Mouse (Mus musculus) stomach, postnatal 0 days (tissue): ENCODE data around the gene Celf2. TPM values are rescaled to one million over a fixed set of nuclear protein-coding genes. Genes with fewer than 3 reads are reported as not detected.

Experiments used
- ATAC-seq: fragments of 200-750 bp; cut with Nextera tagmentation; 2 replicates; pipeline ENCODE4 v1.8.0; 2017; ENCODE audit not compliant: low FRiP score, low TSS enrichment
- DNase-seq: peaks from one replicate; pipeline ENCODE4 v3.0.0-alpha.2; 2016; ENCODE audit warnings: low spot score
- H3K27ac ChIP-seq: fragments of 300-500 bp; sonication (generic); replicated peaks from 2 replicates; pipeline ENCODE4 v1.5.1; 2014; ENCODE audit warnings: mild to moderate bottlenecking, control low read depth
- H3K27me3 ChIP-seq: fragments of 300-500 bp; sonication (generic); 2 replicates; pipeline ENCODE4 v1.6.1; 2014; ENCODE audit warnings: low read length; ENCODE audit not compliant: control insufficient read depth, insufficient read depth
- H3K36me3 ChIP-seq: fragments of 300-500 bp; sonication (generic); 2 replicates; pipeline ENCODE4 v1.6.1; 2014; ENCODE audit warnings: low read length, mixed read lengths; ENCODE audit not compliant: control insufficient read depth, insufficient read depth
- H3K4me1 ChIP-seq: fragments of 300-500 bp; sonication (generic); replicated peaks from 2 replicates; pipeline ENCODE4 v1.6.1; 2014; ENCODE audit warnings: antibody characterized with exemption; ENCODE audit not compliant: control insufficient read depth, insufficient read depth
- H3K4me2 ChIP-seq: fragments of 300-500 bp; sonication (generic); replicated peaks from 2 replicates; pipeline ENCODE4 v1.6.1; 2014; ENCODE audit warnings: low read depth, mild to moderate bottlenecking, control low read depth, moderate library complexity
- H3K4me3 ChIP-seq: fragments of 300-500 bp; sonication (generic); 2 replicates; pipeline ENCODE4 v1.5.1; 2014; ENCODE audit warnings: low read depth, low read length, control low read depth
- H3K9ac ChIP-seq: fragments of 300-500 bp; sonication (generic); 2 replicates; pipeline ENCODE4 v1.6.1; 2014; ENCODE audit warnings: mild to moderate bottlenecking, low read length, control low read depth, mixed read lengths
- H3K9me3 ChIP-seq: fragments of 300-500 bp; sonication (generic); 2 replicates; pipeline ENCODE4 v1.6.1; 2016; ENCODE audit warnings: low read length; ENCODE audit not compliant: control insufficient read depth
- CTCF ChIP-seq: IDR thresholded peaks from 2 replicates; pipeline ENCODE4 v1.5.1; 2016; ENCODE audit warnings: antibody characterized with exemption, low read depth, mild to moderate bottlenecking, moderate library complexity
- EP300 ChIP-seq: optimal IDR thresholded peaks from 2 replicates; pipeline ENCODE3; 2016; ENCODE audit warnings: antibody characterized with exemption
- WGBS: fragments of 180-500 bp; shearing (Covaris S2); extraction: QIAGEN DNeasy Blood & Tissue Kit; methylation state at CpG from one replicate; pipeline ENCODE4 v1.1.7; 2014; 5-methylcytosine and 5-hydroxymethylcytosine counted together
- polyA plus RNA-seq: library from polyadenylated mRNA; unstranded; fragments of >200 nt; fragmentation: Nextera tagmentation; extraction: Ambion mirVana; gene quantifications from 2 replicates; pipeline ENCODE4 v1.2.1, GENCODE M21; 2015

Gene Celf2
- polyA plus RNA-seq, 1 experiment from 2014 or later, result 23.4 TPM

DNA sequence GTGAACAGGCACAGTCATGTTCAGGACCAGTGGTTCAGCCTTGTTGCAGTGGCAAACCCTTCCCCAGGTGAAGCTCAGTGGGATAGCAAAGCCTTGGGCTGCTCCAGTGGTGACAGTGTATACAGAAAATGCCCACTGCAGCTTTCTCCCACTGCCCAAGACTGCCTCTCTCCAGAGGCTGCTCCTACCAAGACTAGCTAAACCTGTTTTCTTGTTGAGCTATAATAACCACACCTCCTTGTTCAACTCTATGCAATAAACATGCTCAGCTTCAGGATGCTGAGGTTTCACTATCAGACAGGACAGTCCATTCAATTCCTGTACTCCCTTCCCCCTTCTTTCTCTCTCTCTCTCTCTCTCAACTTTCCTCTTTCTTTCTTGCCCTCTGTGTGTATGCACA lies 15.9 kb downstream of the Celf2 start:
- Histone ChIP-seq H3K36me3 (no peaks in the 10 kb centered on the region), H3K9me3 (no peaks in the 10 kb centered on the region), H3K4me2 (no peak overlapping the region), H3K4me3 (no peak overlapping the region), H3K27ac (no peak overlapping the region), H3K27me3 (no peaks in the 10 kb centered on the region), H3K9ac (no peak overlapping the region), H3K4me1 (no peaks in the 10 kb centered on the region)
- ATAC-seq (peak; percentile 60; the same call in 1 of the 2 replicates), DNase-seq (no peak)
- TF ChIP-seq EP300 (no peak), CTCF (no peak)

DNA sequence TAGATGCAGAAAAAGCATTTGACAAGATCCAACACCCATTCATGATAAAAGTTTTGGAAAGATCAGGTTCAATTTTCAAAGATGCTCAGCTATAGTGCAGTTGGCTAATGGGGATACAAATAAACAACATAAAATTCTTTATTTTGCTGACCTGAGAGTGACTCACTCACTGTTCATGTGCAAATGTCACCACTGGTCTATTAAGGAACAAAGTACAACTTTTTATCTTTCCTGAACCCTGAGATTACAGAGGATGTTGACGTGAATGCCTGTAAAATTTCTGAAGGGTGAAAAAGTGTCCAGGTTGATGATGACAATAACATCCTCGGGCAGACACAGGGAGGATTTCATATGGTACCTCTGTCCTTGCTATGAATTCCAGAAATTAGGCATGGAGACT lies 24.4 kb downstream of the Celf2 start:
- no peak overlapping the region for H3K9ac ChIP-seq
- no peaks in the 10 kb centered on the region for H3K9me3 ChIP-seq
- no peaks in the 10 kb centered on the region for H3K36me3 ChIP-seq
- no peaks in the 10 kb centered on the region for H3K27me3 ChIP-seq
- no peak for DNase-seq
- H3K27ac ChIP-seq, result no peak overlapping the region
- TF ChIP-seq CTCF (no peak), EP300 (no peak)
- no peak overlapping the region for H3K4me3 ChIP-seq
- no peaks in the 10 kb centered on the region for H3K4me1 ChIP-seq
- H3K4me2 ChIP-seq, result no peak overlapping the region
- no peak for ATAC-seq
- 59% methylated on average over 2 of the region's 2 CpGs for WGBS

DNA sequence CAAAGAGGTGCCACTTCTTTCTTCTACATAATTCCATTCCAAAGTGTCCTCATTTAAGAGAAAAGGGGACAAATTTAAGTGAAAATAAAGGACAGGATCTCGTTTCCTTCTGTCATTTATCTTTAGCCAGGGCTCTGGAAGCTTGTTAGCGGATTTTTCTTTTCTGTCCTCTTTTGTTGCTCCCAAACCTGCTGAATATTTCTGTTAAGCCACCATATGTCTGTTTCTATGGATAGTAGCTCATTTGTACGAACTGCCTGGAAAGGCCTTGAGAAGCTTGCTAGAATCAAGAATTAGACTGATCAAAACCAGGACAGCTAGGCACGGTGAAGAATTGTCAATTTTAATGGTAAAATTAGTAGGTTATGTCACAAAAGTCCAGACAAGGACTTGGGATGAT lies 27.3 kb downstream of the Celf2 start:
- Histone ChIP-seq H3K9ac (no peak overlapping the region), H3K4me2 (no peak overlapping the region), H3K27ac (no peak overlapping the region), H3K27me3 (no peaks in the 10 kb centered on the region), H3K36me3 (no peaks in the 10 kb centered on the region), H3K9me3 (no peaks in the 10 kb centered on the region), H3K4me1 (no peaks in the 10 kb centered on the region), H3K4me3 (no peak overlapping the region)
- 65% methylated on average over 4 of the region's 4 CpGs for WGBS
- ATAC-seq (no peak), DNase-seq (no peak)
- TF ChIP-seq CTCF (no peak), EP300 (no peak)

DNA sequence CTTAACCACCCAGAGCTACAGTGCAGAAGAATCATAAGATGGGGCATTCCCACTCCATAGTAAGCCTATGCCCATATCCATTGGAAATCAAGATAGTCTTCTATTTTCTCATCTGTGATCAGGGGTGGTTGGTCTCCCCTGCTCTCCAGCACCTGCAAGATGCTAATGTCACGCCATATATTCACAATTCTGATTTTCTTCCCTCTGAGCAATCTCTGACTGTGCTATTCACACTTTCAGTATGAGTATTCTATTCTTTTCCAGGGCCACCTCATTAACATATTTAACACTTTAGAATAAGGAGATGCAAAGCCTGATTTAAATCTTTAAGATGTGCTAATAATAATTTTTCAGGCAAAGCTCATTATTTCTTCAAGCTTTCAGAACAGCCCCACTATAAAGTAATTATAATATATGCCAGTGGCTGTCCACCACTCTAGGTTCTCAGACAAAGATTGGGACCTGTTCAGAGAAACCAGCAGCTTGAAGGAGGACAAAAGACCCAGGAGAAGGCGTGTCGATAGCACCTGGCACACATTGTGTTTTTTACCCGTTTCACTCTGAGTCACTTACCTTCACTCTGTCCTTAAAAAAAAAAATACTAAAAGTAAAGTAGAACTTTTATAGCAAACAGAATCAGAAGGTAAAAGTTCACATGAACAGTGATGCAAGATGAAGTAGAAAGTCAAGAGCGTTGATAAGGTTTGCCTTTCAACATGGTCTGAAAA lies 48.9 kb downstream of the Celf2 start:
- Histone ChIP-seq H3K27ac (no peak overlapping the region), H3K4me3 (no peak overlapping the region), H3K4me2 (no peak overlapping the region), H3K9me3 (no peaks in the 10 kb centered on the region), H3K9ac (no peak overlapping the region), H3K27me3 (no peaks in the 10 kb centered on the region), H3K4me1 (no peaks in the 10 kb centered on the region), H3K36me3 (no peaks in the 10 kb centered on the region)
- ATAC-seq (no peak), DNase-seq (no peak)
- 58% methylated on average over 5 of the region's 5 CpGs for WGBS
- TF ChIP-seq CTCF, result no peak
- no peak for TF ChIP-seq EP300

DNA sequence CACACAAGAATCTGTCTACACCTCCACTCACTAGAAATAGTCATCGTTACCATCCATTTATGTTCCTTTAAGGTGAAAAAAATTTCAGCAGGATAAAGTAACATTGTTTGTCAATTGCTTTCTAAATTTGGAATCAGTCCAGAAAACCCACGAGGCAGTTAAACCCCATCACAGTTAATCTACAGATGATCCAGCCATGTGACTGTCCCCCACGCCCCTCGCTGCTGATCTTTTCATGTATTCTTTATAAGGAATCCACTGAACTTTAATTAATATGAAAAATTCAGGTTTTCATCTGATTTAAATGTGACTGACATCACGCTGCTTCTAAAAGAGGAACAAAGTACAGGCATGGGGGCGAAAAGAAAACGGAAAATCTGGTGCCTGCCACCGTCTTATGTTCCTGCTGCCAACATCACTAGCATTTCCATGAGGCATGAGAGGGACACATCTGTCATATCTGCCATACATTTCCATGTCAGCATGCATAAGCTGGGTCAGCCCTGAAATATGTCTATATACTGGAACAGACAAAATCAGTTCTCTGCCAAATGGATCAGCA lies 70.6 kb downstream of the Celf2 start:
- Histone ChIP-seq H3K27ac (no peak overlapping the region), H3K4me3 (no peak overlapping the region), H3K27me3 (no peaks in the 10 kb centered on the region), H3K4me1 (no peaks in the 10 kb centered on the region), H3K4me2 (no peak overlapping the region), H3K9ac (no peak overlapping the region), H3K9me3 (no peaks in the 10 kb centered on the region), H3K36me3 (no peaks in the 10 kb centered on the region)
- DNase-seq (no peak), ATAC-seq (no peak)
- WGBS, result 72% methylated on average over 8 of the region's 8 CpGs
- TF ChIP-seq EP300 (no peak), CTCF (no peak)

DNA sequence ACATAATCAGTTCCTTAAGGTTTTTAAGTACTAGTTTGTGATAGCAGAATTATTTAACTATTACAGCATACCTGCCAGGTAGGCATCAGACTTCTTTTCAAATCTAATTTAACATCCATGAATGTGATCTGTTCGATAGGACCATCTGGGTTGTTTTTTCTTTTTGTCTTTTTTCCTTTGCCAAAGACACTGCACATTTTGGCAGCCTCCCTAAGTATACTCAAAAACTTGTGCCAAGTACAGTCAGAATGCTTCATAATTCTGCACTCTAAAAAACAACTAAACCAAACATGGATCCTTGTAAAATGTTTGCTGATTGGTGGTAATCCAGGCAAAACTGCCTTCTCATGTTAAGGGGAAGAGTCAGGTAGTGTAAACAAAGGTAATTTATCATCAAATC lies 82.9 kb downstream of the Celf2 start:
- Histone ChIP-seq H3K4me1 (no peaks in the 10 kb centered on the region), H3K9ac (no peak overlapping the region), H3K9me3 (no peaks in the 10 kb centered on the region), H3K27ac (no peak overlapping the region), H3K4me2 (no peak overlapping the region), H3K36me3 (no peaks in the 10 kb centered on the region), H3K27me3 (no peaks in the 10 kb centered on the region), H3K4me3 (no peak overlapping the region)
- TF ChIP-seq EP300 (no peak), CTCF (no peak)
- ATAC-seq, result no peak
- WGBS, result 53% methylated on average over 1 of the region's 1 CpGs
- DNase-seq, result no peak
